Mouse (Mus musculus) CH12.LX (cell line): Measurements from ENCODE around the gene Amt. TPM values are rescaled to one million over a fixed set of nuclear protein-coding genes. Genes with fewer than 3 reads are reported as not detected.
"Not testable (repeated sequence)": the region's sequence is repeated elsewhere in the genome, so short reads cannot be mapped to it uniquely, and the experiment has no call there.

Experiments used
- DNase-seq: peaks from one replicate; pipeline ENCODE4 v3.0.0-alpha.2; 2013; ENCODE audit errors: extremely low read depth
- H3K27ac ChIP-seq: 2 replicates; pipeline ENCODE4 v1.5.1; 2012; ENCODE audit warnings: low read depth, mild to moderate bottlenecking, control low read depth, moderate library complexity; ENCODE audit not compliant: insufficient read depth
- H3K27me3 ChIP-seq: replicated peaks from 2 replicates; pipeline ENCODE3; 2012; ENCODE audit warnings: inconsistent platforms
- H3K36me3 ChIP-seq, 2 experiments: replicated peaks in 1 of 2; 2 replicates each; pipeline versions ENCODE3 to v1.6.1; 2012; ENCODE audit warnings: inconsistent platforms in 1 of 2, low read length in 1 of 2, mild to moderate bottlenecking in 1 of 2, mixed read lengths in 1 of 2, moderate library complexity in 1 of 2; ENCODE audit not compliant: control insufficient read depth in 1 of 2, insufficient read depth in 1 of 2
- H3K4me1 ChIP-seq, 2 experiments: 2 replicates each; pipeline ENCODE4 v1.6.1; 2012; ENCODE audit warnings: inconsistent platforms in 1 of 2, moderate library complexity in 1 of 2; ENCODE audit not compliant: insufficient read depth in 2 of 2, control insufficient read depth in 1 of 2
- H3K4me2 ChIP-seq: 2 replicates; pipeline ENCODE4 v1.6.1; 2012; ENCODE audit warnings: low read depth, mild to moderate bottlenecking, control low read depth; ENCODE audit not compliant: poor library complexity, insufficient read depth, severe bottlenecking
- H3K4me3 ChIP-seq, 3 experiments: fragments of 150-350 bp in 1 of 3; sonication (generic) in 1 of 3; replicated peaks in 1 of 3; 2 replicates each; pipeline versions ENCODE3 to v1.5.1; 2011 to 2012; ENCODE audit warnings: low read depth in 2 of 3, low read length in 2 of 3, mild to moderate bottlenecking in 2 of 3, moderate library complexity in 2 of 3, control low read depth in 1 of 3, improper control_type of control experiment in 1 of 3, inconsistent platforms in 1 of 3, mixed read lengths in 1 of 3; ENCODE audit not compliant: poor library complexity in 1 of 3
- H3K79me2 ChIP-seq: replicated peaks from 2 replicates; pipeline ENCODE4 v1.6.1; 2012; ENCODE audit warnings: mild to moderate bottlenecking, moderate library complexity; ENCODE audit not compliant: control insufficient read depth, poor library complexity, insufficient read depth, severe bottlenecking; ENCODE audit errors: extremely low read depth
- H3K9ac ChIP-seq: 2 replicates; pipeline ENCODE4 v1.6.1; 2012; ENCODE audit warnings: low read depth, mild to moderate bottlenecking, control low read depth, moderate library complexity; ENCODE audit not compliant: insufficient read depth
- H3K9me3 ChIP-seq: replicated peaks from 2 replicates; pipeline ENCODE3; 2012; ENCODE audit warnings: low read length, inconsistent platforms, mixed read lengths
- BHLHE40 ChIP-seq: IDR thresholded peaks from 2 replicates; pipeline ENCODE4 v1.6.1; 2011; ENCODE audit warnings: mild to moderate bottlenecking, low read depth, low read length, improper control_type of control experiment
- E2F4 ChIP-seq: IDR thresholded peaks from 2 replicates; pipeline ENCODE4 v1.6.1; 2011; ENCODE audit warnings: low read depth, low read length, improper control_type of control experiment; ENCODE audit not compliant: insufficient replicate concordance
- NRF1 ChIP-seq: IDR thresholded peaks from 2 replicates; pipeline ENCODE4 v1.6.1; 2014; ENCODE audit warnings: low read depth, mild to moderate bottlenecking, inconsistent platforms, low read length, improper control_type of control experiment, moderate library complexity
- POLR2AphosphoS2 ChIP-seq: IDR thresholded peaks from 2 replicates; pipeline ENCODE4 v1.6.1; 2011; ENCODE audit warnings: low read depth, low read length, improper control_type of control experiment
- SMC3 ChIP-seq: IDR thresholded peaks from 2 replicates; pipeline ENCODE4 v1.6.1; 2011; ENCODE audit warnings: low read depth, low read length, improper control_type of control experiment
- TBP ChIP-seq: conservative IDR thresholded peaks from 2 replicates; pipeline ENCODE4 v1.6.1; 2011; ENCODE audit warnings: low read depth, low read length, improper control_type of control experiment
- USF2 ChIP-seq: conservative IDR thresholded peaks from 2 replicates; pipeline ENCODE4 v1.6.1; 2011; ENCODE audit warnings: low read depth, low read length, improper control_type of control experiment
- ZKSCAN1 ChIP-seq: IDR thresholded peaks from 2 replicates; pipeline ENCODE4 v1.6.1; 2012; ENCODE audit warnings: low read depth, inconsistent platforms, low read length, improper control_type of control experiment, borderline replicate concordance
- ZNF384 ChIP-seq: IDR thresholded peaks from 2 replicates; pipeline ENCODE4 v1.6.1; 2012; ENCODE audit warnings: low read depth, low read length, improper control_type of control experiment, inconsistent platforms
- dilution Hi-C: fragments of 300-500 bp; cut with MboI; formaldehyde crosslinking; loops from 2 replicates; pipeline ENCODE4 v1.14.3; 2020; ENCODE audit warnings: low sequenced_read_pairs; ENCODE audit not compliant: extremely low pct_unique_long_range_greater_than_20kb, extremely low pct_ligation_motif_present
- in situ Hi-C: fragments of 300-500 bp; cut with MboI; formaldehyde crosslinking; loops from 3 replicates; pipeline ENCODE4 v1.14.3; 2019; ENCODE audit warnings: low sequenced_read_pairs, low pct_ligation_motif_present, low pct_unique_long_range_greater_than_20kb, mixed read lengths
- polyA plus RNA-seq: library from polyadenylated mRNA; unstranded; fragments of >175 nt; gene quantifications from 2 replicates; pipeline ENCODE4 v1.2.1, GENCODE M21; 2012; ENCODE audit warnings: low read depth; ENCODE audit not compliant: insufficient read length
- total RNA-seq, 2 experiments: library from RNA; depleted of rRNA; stranded (reverse); fragments of 300-350 nt in 1 of 2; fragments of >200 nt in 1 of 2; gene quantifications; 2 replicates each; pipeline ENCODE4 v1.2.3; 2012 to 2014

Gene Amt
- total and polyA plus RNA-seq, 3 experiments: 1.1 to 2.7 (median 1.5) TPM

DNA sequence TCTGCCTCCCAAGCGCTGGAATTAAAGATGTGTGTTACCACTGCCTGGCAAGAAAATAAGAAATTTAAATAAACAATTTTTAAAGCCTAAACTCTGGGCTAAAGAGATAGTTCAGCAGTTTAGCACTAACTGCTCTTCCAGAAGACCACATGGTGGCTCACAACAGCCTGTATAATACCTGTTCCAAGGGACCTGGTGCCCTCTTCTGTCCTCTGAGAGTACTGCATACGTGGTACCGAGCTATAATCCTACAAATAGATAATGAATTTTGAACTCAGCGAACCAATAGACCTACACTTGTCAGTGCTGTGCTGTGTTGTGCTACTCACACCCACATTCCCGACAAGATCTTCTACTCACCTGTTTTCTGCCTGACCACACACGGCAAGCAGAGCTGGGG lies 12.2 kb upstream of the Amt start (continued):
- peak; percentile 87 for TF ChIP-seq SMC3
- no peak for TF ChIP-seq BHLHE40
- TF ChIP-seq ZNF384: no peak
- TF ChIP-seq NRF1: 0 out of 2 replicates have a peak, but pooled peaks have one; percentile 5

GRCm38 (mm10) chr9:108287526-108288238 lies 9.0 kb upstream of the Amt start:
- DNase-seq, H3K79me2 ChIP-seq, H3K4me3 ChIP-seq, H3K36me3 ChIP-seq, H3K27ac ChIP-seq, H3K9me3 ChIP-seq, H3K27me3 ChIP-seq, dilution Hi-C loops, H3K4me2 ChIP-seq, H3K9ac ChIP-seq: not testable (repeated sequence)
- TF ChIP-seq TBP: 0 out of 2 replicates have a peak, but pooled peaks have one; percentile 43
- peaks cover 4 to 11% of the 10 kb centered on the region in 2 experiments; a peak in 3 of 4 replicates for H3K4me1 ChIP-seq
- in situ Hi-C loops: loop anchor here (10.0 kb wide), 1 partner anchor 183 kb away; no protein-coding TSS in a partner anchor

DNA sequence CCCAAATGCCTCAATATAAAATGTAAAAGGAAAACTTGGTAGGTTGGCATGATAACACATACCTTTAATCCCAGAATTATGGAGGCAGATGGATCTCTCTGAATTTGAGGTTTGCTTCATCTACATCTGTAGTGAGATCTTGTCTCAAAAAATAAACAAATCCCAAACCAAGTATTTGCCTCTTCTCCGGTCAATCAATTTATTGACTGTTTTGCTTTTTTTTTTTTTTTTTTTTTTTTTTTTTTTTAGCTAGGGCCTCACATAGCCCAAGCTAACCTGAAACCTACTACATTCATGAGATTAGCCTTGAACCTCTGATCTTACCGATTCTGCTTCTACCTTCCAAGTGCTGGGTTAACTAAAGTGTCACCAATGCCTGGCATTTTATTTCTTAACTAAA lies 7.3 kb upstream of the Amt start:
- TF ChIP-seq E2F4 (no peak), USF2 (no peak), ZKSCAN1 (no peak), POLR2AphosphoS2 (no peak), ZNF384 (peak; percentile 67)
- dilution Hi-C loops (no loop called here), in situ Hi-C loops (loop anchor here (10.0 kb wide), 1 partner anchor 185 kb away; no protein-coding TSS in a partner anchor)
- Histone ChIP-seq H3K9ac (peak overlapping the region; percentile 82; the same call in 1 of the 2 replicates), H3K27me3 (no peaks in the 10 kb centered on the region), H3K9me3 (no peaks in the 10 kb centered on the region), H3K4me3 (peak overlapping the region in 1 of 3 experiments; percentile 77), H3K36me3 (peaks cover 0 to 11% of the 10 kb centered on the region in 2 experiments), H3K4me1 (peaks cover 4 to 11% of the 10 kb centered on the region in 2 experiments; a peak in 3 of 4 replicates), H3K27ac (no peak overlapping the region), H3K4me2 (no peak overlapping the region), H3K79me2 (no peaks in the 10 kb centered on the region)
- DNase-seq: no peak
